Mouse (Mus musculus) liver, adult 2 months (tissue): ENCODE measurements around the gene Elovl7.

Experiments used
- CTCF ChIP-seq: fragments of 200-500 bp; IDR thresholded peaks from 2 replicates; pipeline ENCODE4 v1.5.1; 2011; ENCODE audit warnings: low read depth, low read length, control low read depth
- POLR2A ChIP-seq: fragments of 200-500 bp; IDR thresholded peaks from 2 replicates; pipeline ENCODE4 v1.6.1; 2011; ENCODE audit warnings: low read length, control low read depth; ENCODE audit not compliant: insufficient read depth; ENCODE audit errors: extremely low read depth

DNA sequence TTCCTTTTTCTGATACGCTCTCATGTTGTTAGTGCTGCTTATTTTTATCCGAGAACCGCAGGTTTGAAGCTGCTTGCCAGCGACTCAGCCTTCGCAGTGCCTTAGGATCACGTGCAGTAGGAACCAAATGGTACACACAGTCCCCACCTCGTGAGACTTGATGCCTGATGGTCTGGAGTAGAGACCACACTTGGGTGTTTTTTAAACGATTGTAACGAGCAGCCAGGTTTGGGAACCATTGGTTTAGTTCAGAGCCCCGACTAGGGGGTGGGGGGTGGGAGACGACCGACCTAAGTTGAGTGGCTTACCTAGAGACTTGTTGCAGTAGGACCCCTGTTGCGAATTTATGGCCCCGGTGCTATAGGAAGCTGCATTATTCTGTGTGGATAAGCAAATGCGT lies 58.8 kb downstream of the Elovl7 start:
- TF ChIP-seq POLR2A (no peak), CTCF (no peak)
